Mouse (Mus musculus) brain, embryonic 14.5 days (tissue): ENCODE measurements at regions not wholly inside any gene's neighbourhood (a gene's known extent, or its start where the extent isn't known, plus 50 kb on each side); places are given as distances from the start of the nearest gene placed in this dataset.

Experiments
- CTCF ChIP-seq: fragments of 200-500 bp; IDR thresholded peaks from 2 replicates; pipeline ENCODE4 v1.5.1; 2012; ENCODE audit warnings: inconsistent platforms, mild to moderate bottlenecking, moderate library complexity, borderline replicate concordance; ENCODE audit not compliant: insufficient read depth, insufficient read length; ENCODE audit errors: extremely low read depth
- POLR2A ChIP-seq: fragments of 200-500 bp; IDR thresholded peaks from 2 replicates; pipeline ENCODE4 v1.6.1; 2012; ENCODE audit warnings: mild to moderate bottlenecking, inconsistent platforms, borderline replicate concordance; ENCODE audit not compliant: poor library complexity, insufficient read depth, insufficient read length, severe bottlenecking; ENCODE audit errors: extremely low read depth

- TF ChIP-seq POLR2A (no peak), CTCF (no peak)
These were observed 215.1 kb downstream of the Sox4 start for GRCm38 (mm10) chr13:28738160-28739100.
